ENCODE assay signal across 9 mouse cellular contexts in genomic region chr19:47006321-47006720, GRCm38 (mm10). TPM values are rescaled to one million over a fixed set of nuclear protein-coding genes. Genes with fewer than 3 reads are reported as not detected.
DNase-seq lines count a peak whose midpoint lies in the region; ATAC-seq and TF ChIP-seq lines count a peak whose summit lies in the region.
"Had no signal": no experiment of that assay in that cellular context is flagged by ENCODE, and none has a peak within 500 bp of the region (broad histone marks: within the 10 kb centered on the region; RNA-seq: fewer than 3 reads in every experiment).

No protein-coding gene starts in this region.

- no peak overlapping the region for H3K4me2 ChIP-seq in heart, embryonic 12.5 days
- H3K4me2 ChIP-seq: embryonic facial prominence, embryonic 12.5 days had no signal

- TF ChIP-seq CTCF in thymus, adult 2 months (IDR thresholded peaks at IDR 0.05; ENCODE audit: borderline replicate concordance, control insufficient read depth, extremely low read depth, insufficient read depth, low read length, poor library complexity): no peak

- H3K27ac ChIP-seq in heart, embryonic 12.5 days (ENCODE audit: poor library complexity, severe bottlenecking): no peak overlapping the region
- no peak overlapping the region for H3K27ac ChIP-seq in thymus, adult 2 months (ENCODE audit: control insufficient read depth, insufficient read depth, low read length)
- H3K27ac ChIP-seq: embryonic facial prominence, embryonic 12.5 days had no signal

- H3K36me3 ChIP-seq in heart, embryonic 12.5 days: no peaks in the 10 kb centered on the region
- H3K36me3 ChIP-seq in thymus, adult 2 months (ENCODE audit: control insufficient read depth, insufficient read depth, low read length): no peaks in the 10 kb centered on the region
- H3K36me3 ChIP-seq: embryonic facial prominence, embryonic 12.5 days had no signal

- no peaks in the 10 kb centered on the region for H3K4me1 ChIP-seq in heart, embryonic 12.5 days (replicated peaks)
- H3K4me1 ChIP-seq in thymus, adult 2 months (replicated peaks; ENCODE audit: control insufficient read depth, insufficient read depth, low read length): no peaks in the 10 kb centered on the region
- H3K4me1 ChIP-seq: embryonic facial prominence, embryonic 12.5 days had no signal

- no peak for TF ChIP-seq POLR2A in thymus, adult 2 months (IDR thresholded peaks at IDR 0.05; ENCODE audit: control insufficient read depth, extremely low read depth, insufficient read depth, low read length, poor library complexity)

- H3K27me3 ChIP-seq in heart, embryonic 12.5 days (replicated peaks): peaks cover 23% of the 10 kb centered on the region
- H3K27me3 ChIP-seq in thymus, adult 2 months (ENCODE audit: control insufficient read depth, insufficient read depth, low read length): no peaks in the 10 kb centered on the region

- DNase-seq in heart, adult 8-10 months (ENCODE audit: low spot score): peak; percentile 9
- DNase-seq in thymus, adult 2 months: peak; percentile 24
- DNase-seq in thymus, postnatal 0 days (ENCODE audit: low spot score): no peak
- peak; percentile 72 for DNase-seq in kidney, postnatal 14 days
- peak; percentile 52 for DNase-seq in retina, postnatal 1 day
- no peak for DNase-seq in B cell, adult 2 months
- no peak for DNase-seq in cerebellum, adult 18-20 months

- H3K9me3 ChIP-seq in heart, embryonic 12.5 days (replicated peaks): no peaks in the 10 kb centered on the region
- H3K9me3 ChIP-seq: embryonic facial prominence, embryonic 12.5 days had no signal

- 3% methylated on average over 4 of the region's 4 CpGs for WGBS in heart, embryonic 12.5 days
- WGBS in thymus, adult 2 months: 13% methylated on average over 4 of the region's 4 CpGs

- no peak overlapping the region for H3K4me3 ChIP-seq in heart, embryonic 12.5 days
- no peak overlapping the region for H3K4me3 ChIP-seq in thymus, adult 2 months (ENCODE audit: control insufficient read depth, insufficient read depth, low read length)
- H3K4me3 ChIP-seq: embryonic facial prominence, embryonic 12.5 days had no signal

- ATAC-seq in heart, embryonic 12.5 days (ENCODE audit: insufficient number of reproducible peaks, low FRiP score): no peak

- no peak overlapping the region for H3K9ac ChIP-seq in heart, embryonic 12.5 days
- H3K9ac ChIP-seq: embryonic facial prominence, embryonic 12.5 days had no signal

RNA-seq across cellular contexts. Expression of gene Ina, which starts 8.2 kb away (rescaled TPM):
- total RNA-seq in heart, adult 8-10 months (2022): under 1 TPM in 2 of 4 experiments, not detected in 2; 0.06 to 0.19 TPM
- polyA plus RNA-seq in heart, embryonic 12.5 days (2016; fragmentation: Nextera tagmentation; extraction: Ambion mirVana): 0.24 and 0.86 TPM in 2 replicates
- 0.24 and 0.30 TPM in 2 replicates for polyA plus RNA-seq in thymus, adult 2 months (2012; rRNA removed)
- polyA plus RNA-seq in thymus, postnatal 0 days (2015; fragmentation: Nextera tagmentation; extraction: Ambion mirVana): 0.37 and 0.39 TPM in 2 replicates

RNA-seq across cellular contexts. Expression of gene Nt5c2, which starts 8.6 kb away (rescaled TPM):
- total RNA-seq in heart, adult 8-10 months (2022): 10 to 100 TPM; 58.1 to 68.9 (median 64.7) TPM
- 108 and 111 TPM in 2 replicates for polyA plus RNA-seq in heart, embryonic 12.5 days (2016; fragmentation: Nextera tagmentation; extraction: Ambion mirVana)
- 32.8 and 32.9 TPM in 2 replicates for polyA plus RNA-seq in thymus, adult 2 months (2012; rRNA removed)
- polyA plus RNA-seq in thymus, postnatal 0 days (2015; fragmentation: Nextera tagmentation; extraction: Ambion mirVana): 104 and 120 TPM in 2 replicates

RNA-seq across cellular contexts. Expression of gene Pcgf6, which starts 44.4 kb away (rescaled TPM):
- total RNA-seq in heart, adult 8-10 months (2022): 1 to 10 TPM; 3.2 to 3.7 (median 3.3) TPM
- polyA plus RNA-seq in heart, embryonic 12.5 days (2016; fragmentation: Nextera tagmentation; extraction: Ambion mirVana): 12.9 and 14.5 TPM in 2 replicates
- polyA plus RNA-seq in thymus, adult 2 months (2012; rRNA removed): 13.9 and 19.2 TPM in 2 replicates
- 14.1 and 16.8 TPM in 2 replicates for polyA plus RNA-seq in thymus, postnatal 0 days (2015; fragmentation: Nextera tagmentation; extraction: Ambion mirVana)

Comparison
In these comparisons a context has a peak if more than half of its experiments do, and no peak if none do; other contexts are left out.
1. DNase-seq: peak in heart, adult 8-10 months (single experiment), thymus, adult 2 months (single experiment), kidney, postnatal 14 days (single experiment) and retina, postnatal 1 day (single experiment); none in thymus, postnatal 0 days (single experiment), B cell, adult 2 months (0 of 2) and cerebellum, adult 18-20 months (0 of 2).